Mouse (Mus musculus) heart, postnatal 4 days (tissue): ENCODE data around the gene Resp18. TPM values are rescaled to one million over a fixed set of nuclear protein-coding genes. Genes with fewer than 3 reads are reported as not detected.

ENCODE experiments used
- DNase-seq: peaks from one replicate; pipeline ENCODE4 v3.0.0; 2021
- total RNA-seq, 2 experiments: library from RNA; stranded (reverse); gene quantifications; 2 replicates each; pipeline ENCODE4 v1.2.3; 2021

The Resp18 gene
- total RNA-seq, 2 experiments from 2014 or later, result not detected

DNA sequence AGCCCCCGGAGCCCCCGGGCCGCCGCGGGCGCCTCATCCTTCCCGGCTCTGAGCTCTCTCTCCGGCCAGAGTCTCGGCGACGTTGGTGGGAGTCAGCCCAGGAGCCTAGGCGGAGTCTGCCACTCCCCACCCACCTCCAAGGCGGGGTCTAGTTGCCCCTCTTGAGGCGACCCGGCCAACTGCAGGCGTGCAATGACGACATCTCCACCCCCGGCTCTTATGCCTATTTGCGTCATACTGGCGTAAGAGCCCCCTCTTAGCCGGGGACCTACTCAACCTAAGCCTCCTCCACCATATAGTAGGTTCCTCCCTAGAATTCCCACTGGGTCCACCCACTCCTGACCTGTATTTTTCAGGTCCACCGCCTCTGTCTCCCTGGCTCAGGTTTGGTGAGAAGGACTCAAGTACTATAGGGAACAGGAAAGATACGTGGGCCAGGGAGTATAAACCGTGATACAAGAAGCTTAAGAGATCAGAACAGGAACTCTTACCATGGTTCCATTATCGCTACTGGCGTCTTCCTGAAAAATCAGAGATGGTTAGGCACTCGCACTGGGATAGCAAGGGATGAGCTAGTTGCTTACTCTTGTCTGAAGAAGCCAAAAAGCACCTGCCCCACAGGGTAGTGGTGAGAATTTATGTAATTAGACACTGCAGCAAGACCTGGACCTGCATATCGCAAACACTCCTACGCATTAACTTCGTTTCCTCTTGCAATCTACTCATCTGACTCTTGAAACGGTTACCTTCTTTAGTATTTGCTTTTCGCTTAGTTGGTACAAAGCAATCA, 13.9 kb downstream of the Resp18 start, which contains the start of gene Ptprn:
Gene Ptprn (minus strand): TSS at position 412 of the 790 bp plus-strand sequence.
- DNase-seq, result no peak

DNA sequence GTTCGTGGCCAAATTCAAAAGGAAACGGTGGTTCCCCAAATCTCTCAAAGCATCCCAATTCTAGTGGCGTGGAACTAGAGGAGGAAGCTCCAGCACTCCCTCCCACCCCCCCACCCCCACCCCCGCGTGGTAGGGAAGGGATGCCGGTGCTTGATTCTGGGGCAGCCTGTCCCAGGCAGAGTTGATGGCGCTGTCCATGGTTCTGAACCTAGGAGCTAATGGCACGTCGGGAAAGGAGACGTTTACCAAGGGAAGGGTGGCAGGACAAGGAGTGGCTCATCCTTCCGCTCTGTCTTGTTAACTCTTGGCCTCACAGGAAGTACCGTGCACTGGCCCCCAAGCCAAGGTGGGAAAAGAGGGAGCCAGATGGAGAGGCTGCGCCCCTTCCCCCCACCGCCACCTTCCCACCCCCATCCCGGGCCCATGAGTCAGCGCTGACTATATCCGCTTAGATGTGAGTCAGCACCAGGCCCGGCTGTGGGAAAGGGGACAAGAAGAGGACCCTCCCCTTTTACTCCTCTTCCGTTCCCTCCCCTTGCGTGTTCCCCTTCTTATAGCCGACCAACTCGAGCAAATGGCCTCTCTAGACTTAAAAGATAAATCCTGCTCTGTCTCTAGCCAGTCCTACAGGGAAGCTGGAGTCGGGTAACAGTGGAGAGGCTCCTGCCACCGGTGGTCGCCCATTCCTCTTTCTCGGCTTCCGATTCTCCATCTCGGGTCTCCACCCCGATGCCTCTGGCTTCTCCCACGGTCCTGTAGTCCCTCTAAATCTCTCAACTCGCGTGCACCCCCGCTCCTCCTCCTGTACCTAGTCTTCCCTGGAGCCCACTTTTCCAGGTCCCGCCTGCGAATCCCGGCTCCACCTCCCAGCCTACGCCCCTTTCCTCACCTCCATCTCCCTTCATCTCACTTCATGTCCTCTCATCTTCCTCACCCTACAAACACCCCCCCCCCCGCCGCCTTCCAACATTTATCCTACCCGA, 15.0 kb downstream of the Resp18 start:
- peak; percentile 85 for DNase-seq

DNA sequence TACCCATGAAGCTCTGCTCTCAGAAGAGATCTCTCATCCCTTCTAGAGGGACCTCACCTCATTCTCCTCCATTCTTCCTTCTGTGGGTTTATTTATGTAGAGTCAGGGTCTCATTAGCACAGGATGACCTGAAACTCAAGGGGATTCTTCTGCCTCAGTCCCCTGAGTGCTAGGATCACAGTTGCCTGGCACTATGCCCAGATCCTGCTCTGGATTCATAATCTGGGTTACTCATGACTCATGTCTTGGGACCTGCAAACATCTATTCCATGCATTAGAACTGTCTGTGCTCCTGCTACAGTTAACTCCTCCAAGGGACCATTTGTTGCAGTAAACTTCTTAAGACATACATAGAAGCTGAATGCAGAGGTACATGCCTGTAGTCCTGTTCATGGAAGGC, 16.9 kb downstream of the Resp18 start:
- DNase-seq, result no peak

DNA sequence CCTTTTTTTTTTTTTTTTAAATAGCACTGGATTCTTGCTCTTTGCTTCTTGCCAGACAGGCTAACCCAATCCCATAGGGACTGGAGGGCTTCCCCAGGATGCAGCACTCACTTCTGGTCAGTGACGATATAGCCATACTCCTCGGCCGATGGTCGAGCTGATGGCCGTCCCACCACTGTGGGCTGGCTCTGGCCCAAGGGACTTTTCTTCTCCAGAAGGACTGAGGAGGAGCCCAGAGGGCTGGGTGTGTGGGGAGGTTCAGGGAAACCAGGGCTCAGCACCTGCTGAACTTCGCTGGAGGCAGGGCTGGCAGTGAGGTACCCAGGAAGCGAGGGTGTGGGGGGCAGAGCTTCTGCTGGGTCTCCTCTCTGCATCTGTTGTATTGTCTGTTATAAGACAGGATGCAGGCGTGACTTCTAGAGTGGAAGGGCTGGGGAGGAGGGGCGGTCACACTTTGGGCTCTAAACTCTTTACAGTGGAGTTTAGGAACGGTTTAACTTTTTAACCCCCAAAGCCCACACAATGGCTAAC, 22.6 kb downstream of the Resp18 start:
- no peak for DNase-seq

DNA sequence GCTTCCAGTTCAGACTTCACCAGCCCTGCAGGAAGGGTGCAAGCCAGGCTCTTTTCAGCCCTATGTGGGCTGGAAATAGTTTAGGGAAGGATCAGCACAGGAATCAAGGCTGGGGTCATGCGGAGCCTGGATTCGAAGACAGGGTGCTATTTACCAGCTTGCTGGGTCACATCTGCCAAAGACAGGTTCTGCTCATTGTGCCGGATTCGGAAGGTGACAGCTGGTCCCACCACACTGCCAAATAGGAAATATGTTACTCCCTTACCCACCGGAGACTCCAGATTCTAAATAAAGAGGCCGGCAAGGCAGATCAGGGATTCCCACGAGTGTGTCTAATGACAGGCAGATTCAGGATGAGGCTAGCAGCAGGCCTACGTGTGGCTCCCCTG, 23.6 kb downstream of the Resp18 start:
- no peak for DNase-seq

DNA sequence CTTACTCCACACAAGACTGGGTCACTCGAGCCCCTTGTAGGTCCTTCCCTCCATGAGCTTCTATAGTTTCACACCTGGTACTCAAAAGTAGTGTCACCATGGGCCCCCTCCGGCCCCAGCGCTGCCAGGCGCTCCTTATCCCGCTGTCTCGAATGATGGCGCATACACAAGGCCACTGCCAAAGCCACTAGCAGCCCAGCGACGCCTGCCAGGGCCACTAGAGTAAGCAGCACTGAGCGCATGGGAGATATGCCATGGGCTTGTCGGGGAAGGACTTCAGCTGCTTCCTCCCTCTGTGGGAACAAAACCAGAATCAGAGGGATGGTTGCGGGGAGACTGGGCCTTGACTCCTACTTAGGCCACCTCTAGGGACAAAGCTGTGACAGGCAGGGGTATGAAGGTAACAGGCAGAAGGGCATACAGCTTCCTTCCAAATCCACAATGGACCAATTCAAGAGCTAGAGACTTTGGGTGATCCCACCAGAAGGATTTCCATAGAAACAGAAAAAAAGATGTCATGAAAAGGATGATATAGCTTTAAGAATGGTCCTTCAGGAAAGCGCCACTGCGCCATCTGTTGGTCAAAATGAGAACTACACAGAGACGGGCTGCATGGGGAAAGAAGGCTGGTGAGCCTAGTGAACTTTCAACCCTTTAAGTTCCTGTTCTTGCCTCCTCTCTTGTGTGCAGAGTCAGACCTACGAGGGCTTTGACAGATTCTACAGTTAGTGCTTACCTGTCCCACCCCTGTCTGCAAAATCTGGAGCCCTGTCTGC, 24.2 kb downstream of the Resp18 start:
- DNase-seq, result peak; percentile 90

DNA sequence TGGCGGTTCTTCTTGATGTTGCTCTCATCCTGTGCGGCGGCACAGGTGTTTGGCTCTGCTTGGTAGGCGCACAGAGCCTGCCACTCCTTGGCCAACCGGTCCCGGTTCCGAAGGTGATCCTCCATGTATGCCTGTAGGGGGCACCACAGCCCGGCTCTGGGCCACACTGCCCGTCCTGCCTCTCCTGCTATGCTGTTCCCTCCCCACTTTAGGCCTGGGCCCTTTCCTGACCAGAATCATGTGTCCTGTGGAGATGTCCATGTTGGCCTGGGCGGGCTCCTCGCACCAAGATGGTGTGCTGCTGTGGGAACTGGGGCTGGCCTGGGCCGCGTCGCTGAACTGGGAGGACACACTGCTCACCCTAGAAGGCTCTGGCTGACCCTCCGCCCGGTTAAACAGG, 25.2 kb downstream of the Resp18 start:
- DNase-seq, result no peak

DNA sequence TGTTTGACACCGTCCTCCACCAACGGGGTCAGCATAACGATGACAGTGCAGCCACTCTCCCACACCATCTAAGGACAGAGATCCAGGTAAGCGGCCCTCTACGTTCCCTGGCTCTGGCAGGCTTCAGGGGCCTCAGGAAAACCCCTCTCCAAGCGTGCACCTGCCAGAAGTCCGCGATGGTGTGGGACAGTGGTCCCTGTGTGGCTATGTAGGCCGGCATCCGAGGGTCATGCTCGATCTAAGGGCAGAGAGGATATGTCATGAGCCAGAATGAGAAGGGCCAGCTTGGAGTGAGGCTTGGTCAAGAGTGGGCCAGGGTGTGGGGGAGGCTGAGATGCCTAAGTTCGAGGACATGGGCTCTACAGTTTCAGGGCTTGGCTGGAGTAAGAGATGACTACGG, 25.9 kb downstream of the Resp18 start:
- no peak for DNase-seq

DNA sequence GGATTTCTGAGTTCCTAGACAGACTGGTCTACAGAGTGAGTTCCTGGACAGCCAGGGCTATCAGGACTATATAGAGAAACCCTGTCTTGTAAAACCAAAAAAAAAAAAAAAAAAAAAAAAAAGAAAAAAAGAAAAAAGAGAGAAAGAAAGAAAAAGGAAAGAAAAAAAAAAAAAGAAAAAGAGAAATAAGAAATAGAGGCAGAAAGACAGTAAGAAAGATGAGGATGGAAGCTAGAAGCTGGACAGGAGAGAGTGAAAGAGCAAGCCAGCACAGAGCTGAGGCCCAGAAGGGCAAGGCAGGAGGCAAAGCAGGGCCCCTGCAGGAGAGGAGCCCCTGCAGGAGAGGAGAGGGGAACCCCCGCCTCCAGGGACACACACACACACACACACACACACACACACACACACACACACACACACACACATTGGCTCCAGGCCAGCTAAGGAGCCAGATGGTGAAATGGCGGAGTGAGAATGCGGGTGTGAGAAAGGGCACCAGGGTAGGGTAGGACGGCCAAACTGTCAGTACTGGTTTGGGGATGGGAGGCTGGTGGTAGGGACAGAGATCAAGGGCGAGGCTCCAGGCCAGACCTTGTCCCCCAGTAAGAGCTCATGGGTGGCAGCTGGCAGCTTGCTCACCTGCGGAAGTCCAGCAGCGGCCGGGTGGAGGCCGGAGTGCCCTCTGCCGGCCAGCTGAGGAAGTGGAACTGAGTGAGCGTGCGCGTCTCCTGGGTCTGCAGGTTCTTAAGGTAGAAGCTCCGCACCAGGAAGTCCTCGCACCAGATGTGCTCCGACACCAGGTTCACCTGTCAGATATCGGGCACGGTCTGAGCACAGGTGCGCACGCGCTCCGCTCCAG, 26.9 kb downstream of the Resp18 start:
- peak; percentile 85 for DNase-seq

DNA sequence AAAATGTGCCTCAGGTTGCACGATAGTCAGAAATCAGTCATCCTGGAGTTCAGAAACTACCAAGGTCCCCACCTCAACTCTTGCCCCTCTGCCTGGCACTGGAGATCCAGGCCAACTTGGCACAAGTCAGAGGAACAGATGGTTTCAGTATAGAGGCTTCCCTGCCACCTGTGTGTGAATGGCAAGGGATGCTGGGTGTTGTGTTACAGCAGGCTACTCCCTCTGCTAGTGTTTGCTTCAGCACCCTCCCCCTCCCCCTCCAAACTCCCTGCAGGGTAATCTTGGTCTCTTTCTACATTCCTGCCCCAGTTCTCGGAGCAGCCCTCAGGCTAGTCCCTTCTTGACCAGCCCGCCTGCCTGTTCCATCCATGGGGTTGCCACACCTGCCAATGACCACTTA, 27.7 kb downstream of the Resp18 start:
- no peak for DNase-seq

DNA sequence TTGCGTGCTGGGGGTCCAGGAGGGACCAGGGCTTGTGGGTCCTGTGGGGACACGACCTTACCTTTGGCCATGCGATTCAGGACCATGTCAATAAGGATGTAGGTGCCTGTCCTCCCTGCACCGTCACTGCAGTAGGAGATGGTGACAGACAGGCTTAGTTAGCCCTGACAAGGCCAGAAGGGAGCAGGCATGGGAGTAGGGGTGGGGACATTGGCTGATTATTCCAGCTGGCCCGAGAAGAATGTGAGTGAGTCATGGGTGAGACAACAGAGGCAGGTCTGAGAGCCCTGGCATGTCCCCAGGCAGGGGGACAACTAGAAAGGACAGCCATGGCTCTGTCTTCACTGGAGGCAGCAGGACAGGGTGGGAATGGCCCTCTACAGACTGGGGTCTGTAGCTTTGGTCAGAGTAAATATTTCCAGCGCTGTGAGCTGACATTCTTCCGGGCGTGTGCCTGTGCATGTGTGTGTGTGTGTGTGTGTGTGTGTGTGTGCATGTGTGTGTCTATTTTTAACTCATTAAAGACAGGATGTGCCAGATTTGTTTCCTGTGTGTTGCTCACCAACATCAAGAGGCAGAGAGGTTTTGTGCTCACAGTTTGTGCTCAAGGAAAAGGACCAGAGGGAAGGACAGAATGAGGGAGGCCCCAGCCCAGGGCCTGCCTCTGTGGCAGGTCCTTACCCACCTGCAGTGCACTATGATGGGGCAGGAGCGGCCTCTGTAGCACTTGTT, 30.0 kb downstream of the Resp18 start:
- peak; percentile 82 for DNase-seq

DNA sequence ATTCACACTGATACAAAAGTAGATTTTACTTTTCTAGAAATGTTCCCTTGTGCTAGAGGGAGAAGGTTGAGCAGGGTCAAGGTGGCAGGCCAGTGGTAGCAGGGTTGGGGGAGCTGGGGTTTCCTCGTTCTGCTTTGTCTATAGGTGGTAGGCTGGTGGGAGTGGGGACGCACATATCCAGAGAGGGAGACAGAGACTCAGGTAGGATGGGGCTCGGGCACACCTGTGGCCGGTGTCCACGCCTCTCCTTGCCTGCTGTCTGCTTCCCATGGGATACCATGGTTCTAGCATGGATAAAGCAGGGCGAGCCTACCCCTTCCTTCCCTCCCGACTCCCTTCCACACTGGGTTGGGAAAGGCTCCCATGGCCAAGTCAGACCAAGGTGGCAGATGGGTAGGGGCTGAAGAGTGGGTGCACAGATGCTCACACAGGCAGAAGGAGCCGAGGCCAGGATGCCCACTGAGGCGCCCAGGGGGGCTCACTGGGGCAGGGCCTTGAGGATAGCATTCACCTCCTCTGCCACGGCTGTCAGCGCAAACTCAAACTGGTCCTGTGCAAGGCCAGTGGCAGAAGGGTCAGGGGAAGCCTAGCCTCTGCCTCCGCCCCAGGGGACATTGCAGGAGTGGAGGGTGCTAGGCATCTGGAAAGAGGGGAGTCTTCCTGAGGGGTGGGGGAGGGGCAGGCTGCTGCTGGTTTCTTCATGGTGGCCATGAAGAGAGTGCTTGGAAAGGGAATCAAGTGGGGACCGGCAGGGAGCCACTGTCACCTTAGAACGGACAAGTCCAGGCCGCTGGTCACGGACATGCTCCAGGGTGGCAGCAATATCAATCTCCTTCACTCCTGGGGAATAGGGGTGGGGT, 30.9 kb downstream of the Resp18 start:
- DNase-seq, result no peak

DNA sequence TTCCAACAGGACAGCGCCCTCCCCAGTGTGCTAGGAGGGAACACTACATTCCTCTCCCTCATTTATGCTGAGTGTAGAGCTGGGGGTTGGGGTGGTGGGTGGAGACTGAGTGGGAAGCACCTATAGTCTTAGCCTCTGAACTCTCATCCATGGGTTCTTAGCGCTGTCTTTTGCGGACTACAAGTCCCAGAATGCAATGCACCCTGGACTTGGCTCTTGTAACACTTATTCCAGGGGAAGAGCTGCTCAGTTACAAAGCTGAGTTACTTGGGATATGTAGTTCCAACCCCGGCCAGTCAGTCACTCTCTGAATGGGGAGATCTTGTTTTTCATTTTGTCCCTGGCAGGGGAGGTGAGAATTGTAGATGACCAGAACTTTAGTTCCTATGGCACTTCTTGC, 33.4 kb downstream of the Resp18 start:
- DNase-seq, result peak; percentile 65

DNA sequence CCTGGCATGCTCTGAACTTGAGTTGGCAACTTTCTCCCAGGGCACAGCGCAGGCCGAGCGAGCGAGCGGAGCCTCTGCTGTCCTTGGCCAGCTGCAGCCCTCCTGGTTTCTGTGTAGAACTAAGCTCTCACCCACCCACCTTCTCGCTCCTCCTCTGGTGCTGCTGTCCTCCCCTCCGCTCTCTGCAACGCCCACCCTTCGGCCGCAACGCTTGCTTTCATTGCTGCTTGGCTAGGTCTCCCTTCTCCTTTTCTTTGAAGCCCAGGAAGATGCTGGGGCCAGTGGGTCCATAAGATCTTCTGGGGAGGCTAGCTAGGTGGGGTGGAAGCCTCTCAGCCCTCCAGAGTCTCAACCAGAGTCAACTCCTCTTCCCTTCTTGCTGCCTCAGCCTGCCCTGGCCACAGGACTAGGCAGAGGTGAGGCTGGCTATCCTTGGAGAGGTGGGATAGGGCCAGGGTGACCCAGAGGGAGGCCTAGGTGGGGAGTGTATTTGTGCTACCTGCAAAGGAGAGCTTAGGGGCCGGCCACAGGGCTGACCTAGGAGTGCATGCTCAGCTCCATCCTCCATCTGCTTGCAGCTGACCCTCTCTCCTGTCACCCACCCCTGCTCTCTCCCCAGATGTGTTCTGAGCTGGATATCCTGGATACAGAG, 33.9 kb downstream of the Resp18 start:
- no peak for DNase-seq

DNA sequence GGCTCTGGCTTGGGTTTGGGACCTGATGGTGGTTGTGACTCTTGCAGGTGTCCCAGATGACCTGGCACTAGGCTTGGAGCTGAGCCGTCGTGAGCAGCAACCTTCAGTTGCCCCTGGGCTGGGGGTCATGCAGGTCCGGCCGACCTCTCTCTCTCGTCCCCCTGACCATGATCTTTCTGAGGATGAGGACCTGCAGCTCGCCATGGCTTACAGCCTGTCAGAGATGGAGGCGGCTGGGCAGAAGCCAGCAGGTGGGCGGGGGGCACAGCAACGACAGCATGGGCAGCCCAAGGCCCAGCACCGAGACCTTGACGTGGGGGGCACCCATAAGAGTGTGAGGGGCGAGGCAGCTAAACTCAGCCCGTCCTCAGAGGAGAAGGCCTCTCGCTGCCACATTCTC, 34.8 kb downstream of the Resp18 start:
- DNase-seq, result no peak

DNA sequence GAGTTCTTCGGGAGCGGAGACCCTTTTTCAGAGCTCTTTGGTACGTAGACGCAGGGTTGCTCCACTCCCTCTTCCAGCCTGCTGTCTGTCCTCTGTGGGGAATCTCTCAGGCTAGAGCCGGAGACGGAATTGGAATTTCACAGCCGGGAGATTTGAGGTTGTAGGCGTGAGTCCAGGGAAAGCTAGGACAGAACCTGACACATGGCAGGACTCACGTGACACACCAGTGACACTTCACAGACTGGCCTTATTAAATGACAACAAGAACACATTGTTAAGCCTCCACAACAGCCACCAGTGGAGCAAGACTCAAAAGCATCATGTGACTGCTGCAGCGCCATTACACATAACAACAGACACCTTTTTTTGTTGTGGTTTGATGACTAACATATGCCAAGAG, 38.6 kb downstream of the Resp18 start:
- DNase-seq, result peak; percentile 53

DNA sequence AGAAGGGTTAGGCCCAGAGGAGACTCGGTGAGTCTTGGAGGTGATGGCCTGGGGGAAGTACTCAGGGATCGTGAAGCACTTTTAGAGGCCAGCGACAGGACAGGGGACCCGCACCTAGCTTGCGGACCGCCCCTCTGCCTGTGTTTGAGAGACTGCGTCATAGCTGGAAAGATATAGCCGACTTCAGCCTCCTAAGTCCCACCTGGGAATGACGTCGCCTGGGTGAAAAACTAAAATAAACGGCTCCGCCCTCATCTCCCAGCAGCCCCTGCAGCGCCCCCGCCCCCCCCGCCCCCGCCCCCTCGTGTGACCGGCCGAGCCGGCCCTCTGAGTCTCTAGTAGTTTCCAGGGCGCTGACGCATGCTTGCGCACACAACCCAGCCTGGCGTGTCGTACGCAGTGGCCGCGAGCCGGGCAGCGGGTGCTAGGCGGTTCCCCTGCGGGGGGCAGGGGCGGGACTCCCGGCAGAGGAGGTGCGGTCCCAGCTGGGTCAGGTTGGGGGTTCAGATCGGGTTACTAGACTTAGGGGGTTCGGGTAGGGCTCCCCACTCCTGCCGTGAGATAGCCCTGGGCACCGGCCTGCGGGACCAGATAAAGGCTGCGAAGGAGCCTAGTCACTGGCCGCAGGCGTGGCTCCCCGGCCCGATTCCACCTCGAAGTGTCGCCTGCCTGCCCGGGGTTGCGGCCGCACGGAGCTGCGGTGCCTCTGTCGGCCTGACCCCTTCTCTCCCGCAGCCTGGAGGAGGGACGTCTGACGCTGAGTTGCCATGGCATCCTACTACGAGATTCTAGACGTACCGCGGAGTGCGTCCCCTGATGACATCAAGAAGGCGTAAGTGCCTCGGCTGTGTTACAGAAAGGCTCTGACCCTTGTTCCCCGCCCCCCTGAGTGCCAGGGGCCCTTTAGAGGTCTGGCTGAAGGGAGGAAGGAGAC, 41.8 kb downstream of the Resp18 start, which contains the start of gene Dnajb2:
Gene Dnajb2 (plus strand): TSS at position 290 of the 934 bp plus-strand sequence.
- DNase-seq, result peak; percentile 90

DNA sequence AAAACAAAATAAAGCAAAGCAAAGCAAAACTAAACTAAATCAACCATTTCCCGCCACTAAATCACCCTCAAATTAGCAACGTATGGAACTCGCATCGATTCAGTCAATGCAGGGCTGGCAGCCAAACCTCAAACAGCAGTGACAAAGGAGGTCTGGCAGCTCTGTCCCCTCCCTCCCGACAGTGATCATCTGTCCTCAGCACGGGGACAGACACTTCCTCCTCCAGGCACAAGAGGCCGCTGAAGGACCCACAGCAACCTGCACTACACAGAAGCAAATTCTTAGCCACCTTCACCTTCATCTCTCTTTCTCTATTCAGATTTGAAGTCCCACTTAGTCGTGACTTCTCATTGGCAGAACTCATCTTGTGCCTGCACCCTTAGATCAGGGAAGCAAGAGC, 43.6 kb downstream of the Resp18 start:
- DNase-seq, result peak; percentile 76
